Mouse (Mus musculus): ENCODE measurements around the gene Tnfrsf8. TPM values are rescaled to one million over a fixed set of nuclear protein-coding genes. Genes with fewer than 3 reads are reported as not detected.
"Not testable (repeated sequence)": the region's sequence is repeated elsewhere in the genome, so short reads cannot be mapped to it uniquely, and the experiment has no call there.

Gene Tnfrsf8
- 0.07 and 0.24 TPM in 2 replicates for polyA plus RNA-seq (2015; fragmentation: Nextera tagmentation; extraction: Ambion mirVana)

DNA sequence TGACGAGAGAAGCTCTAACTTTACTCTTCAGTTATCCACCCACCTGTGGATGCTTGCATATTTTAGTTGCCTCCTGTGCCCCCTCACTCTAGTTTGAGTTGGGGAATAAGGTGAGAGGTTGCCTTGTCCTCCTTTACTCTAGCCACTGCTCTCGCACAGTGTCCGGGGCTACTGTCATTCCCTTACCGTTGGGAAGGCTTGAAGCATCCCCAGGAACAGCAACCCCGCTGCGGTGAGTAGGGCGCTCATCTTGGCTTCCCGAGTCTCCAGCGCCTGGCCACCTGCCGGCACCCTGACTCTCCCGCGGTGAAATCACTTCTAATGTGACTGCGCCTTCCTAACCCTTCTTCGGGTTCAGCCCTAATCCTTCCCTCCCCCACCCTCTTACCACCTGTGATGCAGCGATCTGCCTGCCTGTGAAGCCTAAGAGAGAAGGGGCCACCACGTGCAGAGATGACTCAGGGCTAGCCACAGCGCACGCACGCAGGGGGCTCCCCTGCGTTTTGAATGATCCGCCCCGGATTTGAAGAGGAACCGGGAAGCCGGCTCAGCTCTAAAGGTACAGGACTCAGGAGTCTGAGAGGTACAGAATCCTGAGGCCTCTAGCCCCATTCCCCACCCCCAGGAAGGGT, at the start of gene Tnfrsf8:
Tnfrsf8 (minus strand) TSS at position 329 of the 632 bp plus-strand sequence.
- ATAC-seq = no peak
- Histone ChIP-seq H3K4me1 (replicated peaks) (no peaks in the 10 kb centered on the region), H3K4me2 (replicated peaks) (no peak within 1 kb of the TSS), H3K9ac (replicated peaks) (no peak within 1 kb of the TSS), H3K4me3 (replicated peaks) (no peak within 1 kb of the TSS), H3K36me3 (no peaks in the 10 kb centered on the region), H3K27me3 (peaks cover 5% of the 10 kb centered on the region; the same call in 1 of the 2 replicates), H3K9me3 (no peaks in the 10 kb centered on the region), H3K27ac (no peak within 1 kb of the TSS)
- WGBS = 3% methylated on average over 24 of the region's 24 CpGs

DNA sequence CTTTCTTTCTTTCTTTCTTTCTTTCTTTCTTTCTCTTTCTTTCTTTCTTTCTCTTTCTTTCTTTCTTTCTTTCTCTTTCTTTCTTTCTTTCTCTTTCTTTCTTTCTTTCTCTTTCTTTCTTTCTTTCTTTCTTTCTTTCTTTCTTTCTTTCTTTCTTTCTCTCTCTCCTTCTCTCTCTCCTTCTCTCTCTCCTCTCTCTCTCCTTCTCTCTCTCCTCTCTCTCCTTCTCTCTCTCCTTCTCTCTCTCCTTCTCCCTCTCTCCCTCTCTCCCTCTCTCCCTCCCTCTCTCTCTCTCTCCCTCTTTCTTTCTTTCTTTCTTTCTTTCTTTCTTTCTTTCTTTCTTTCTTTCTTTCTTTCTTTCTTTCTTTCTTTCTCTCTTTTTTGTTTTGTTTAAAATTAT, 46.7 kb upstream of the Tnfrsf8 start:
- H3K9ac ChIP-seq (replicated peaks); H3K36me3 ChIP-seq; H3K4me3 ChIP-seq (replicated peaks); H3K27ac ChIP-seq; ATAC-seq; H3K4me1 ChIP-seq (replicated peaks); H3K27me3 ChIP-seq; H3K9me3 ChIP-seq; H3K4me2 ChIP-seq (replicated peaks): not testable (repeated sequence)

DNA sequence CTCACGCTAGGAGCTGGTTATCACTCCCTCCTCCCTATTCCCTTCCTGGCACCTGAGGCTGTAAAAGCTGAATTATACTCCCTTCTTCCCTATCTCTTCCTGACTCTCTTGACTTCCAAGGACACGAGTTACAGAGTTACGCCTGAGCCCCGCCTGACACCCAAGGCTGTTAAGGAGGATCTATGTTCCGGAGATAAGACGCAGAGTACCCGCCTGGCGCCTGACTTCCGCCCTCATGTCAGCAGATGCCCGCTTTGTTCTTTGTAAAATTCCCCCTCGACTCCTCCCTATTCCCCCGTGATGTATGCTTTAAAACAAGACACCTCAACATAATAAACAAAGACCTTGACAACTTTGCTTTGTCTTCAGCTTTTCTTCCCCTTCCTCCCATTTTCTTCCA, 46.1 kb upstream of the Tnfrsf8 start:
- H3K9ac ChIP-seq (replicated peaks) = no peak overlapping the region
- no peaks in the 10 kb centered on the region for H3K4me1 ChIP-seq (replicated peaks)
- no peak for ATAC-seq
- H3K4me2 ChIP-seq (replicated peaks) = no peak overlapping the region
- no peaks in the 10 kb centered on the region for H3K36me3 ChIP-seq
- WGBS = 43% methylated on average over 12 of the region's 12 CpGs
- H3K4me3 ChIP-seq (replicated peaks) = no peak overlapping the region
- no peaks in the 10 kb centered on the region for H3K27me3 ChIP-seq
- peaks cover 4% of the 10 kb centered on the region; the same call in 1 of the 2 replicates for H3K9me3 ChIP-seq
- H3K27ac ChIP-seq = no peak overlapping the region

DNA sequence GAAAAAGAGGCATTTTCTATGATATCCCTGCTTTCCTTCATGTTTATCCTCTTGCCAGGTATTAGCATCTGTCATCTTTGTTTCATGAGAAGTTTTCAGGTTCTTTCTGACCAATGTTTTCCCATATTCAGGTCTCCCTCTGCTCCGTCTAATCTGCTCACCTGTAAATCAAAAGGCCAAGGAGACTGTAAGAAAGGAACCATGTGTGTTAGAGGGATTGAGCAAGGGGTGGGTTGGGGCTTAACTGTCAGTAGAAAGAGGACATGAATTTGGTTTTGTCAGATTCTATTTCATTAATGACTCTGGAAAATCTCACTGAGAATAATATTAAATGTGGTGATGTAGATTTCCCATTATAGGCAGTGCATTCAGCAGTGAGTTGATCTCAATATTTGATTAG, 45.6 kb upstream of the Tnfrsf8 start:
- Histone ChIP-seq H3K27ac (no peak overlapping the region), H3K36me3 (no peaks in the 10 kb centered on the region), H3K27me3 (no peaks in the 10 kb centered on the region), H3K9me3 (no peaks in the 10 kb centered on the region; the same call in 1 of the 2 replicates), H3K4me2 (replicated peaks) (no peak overlapping the region), H3K4me3 (replicated peaks) (no peak overlapping the region), H3K4me1 (replicated peaks) (no peaks in the 10 kb centered on the region), H3K9ac (replicated peaks) (no peak overlapping the region)
- no peak for ATAC-seq
- 75% methylated on average over 1 of the region's 1 CpGs for WGBS

DNA sequence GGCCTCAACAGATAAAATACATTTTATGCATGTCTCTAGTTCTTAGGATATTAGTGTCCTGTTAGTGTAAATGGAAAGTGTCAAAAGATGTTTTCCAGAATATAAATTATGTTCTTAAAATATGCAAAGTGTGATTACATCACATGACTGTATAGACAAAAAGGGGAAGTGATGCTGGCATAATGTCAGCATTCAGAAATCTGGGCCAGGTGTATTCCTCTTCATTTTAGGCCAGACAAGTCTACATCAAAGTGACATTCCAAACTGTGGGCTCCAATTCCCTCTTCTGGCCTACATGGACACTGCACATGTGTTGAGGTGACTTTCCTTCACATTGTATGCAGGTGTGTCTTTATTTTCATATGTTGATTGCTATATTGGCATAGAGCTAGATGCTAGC, 41.3 kb upstream of the Tnfrsf8 start:
- no peak for ATAC-seq
- no peaks in the 10 kb centered on the region for H3K4me1 ChIP-seq (replicated peaks)
- no peaks in the 10 kb centered on the region; the same call in 1 of the 2 replicates for H3K9me3 ChIP-seq
- no peak overlapping the region for H3K9ac ChIP-seq (replicated peaks)
- no peak overlapping the region for H3K4me3 ChIP-seq (replicated peaks)
- H3K27ac ChIP-seq = no peak overlapping the region
- H3K4me2 ChIP-seq (replicated peaks) = no peak overlapping the region
- no peaks in the 10 kb centered on the region for H3K27me3 ChIP-seq
- H3K36me3 ChIP-seq = no peaks in the 10 kb centered on the region

DNA sequence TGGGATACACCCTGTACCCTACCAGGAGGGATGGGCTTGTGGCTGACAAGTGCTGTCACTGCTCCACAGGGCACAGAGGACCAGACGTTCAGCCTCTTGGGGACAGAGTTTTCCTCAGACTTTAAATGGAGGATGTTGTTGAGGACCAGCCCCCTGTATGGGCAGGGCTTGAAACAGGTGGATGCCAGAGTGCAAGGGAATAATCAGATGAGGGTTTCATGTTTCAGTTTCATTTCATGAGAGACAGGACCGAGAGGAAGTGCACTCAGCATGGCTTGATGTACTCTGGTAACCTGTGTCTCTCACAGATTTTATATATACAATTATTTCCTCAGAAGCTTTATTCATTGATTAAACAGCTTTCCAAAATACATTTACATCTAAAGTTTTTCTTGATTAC, 38.9 kb upstream of the Tnfrsf8 start:
- Histone ChIP-seq H3K27ac (no peak overlapping the region), H3K4me1 (replicated peaks) (no peaks in the 10 kb centered on the region), H3K9me3 (no peaks in the 10 kb centered on the region; the same call in 1 of the 2 replicates), H3K9ac (replicated peaks) (no peak overlapping the region), H3K36me3 (no peaks in the 10 kb centered on the region), H3K27me3 (no peaks in the 10 kb centered on the region), H3K4me3 (replicated peaks) (no peak overlapping the region), H3K4me2 (replicated peaks) (no peak overlapping the region)
- 61% methylated on average over 2 of the region's 2 CpGs for WGBS
- no peak for ATAC-seq

DNA sequence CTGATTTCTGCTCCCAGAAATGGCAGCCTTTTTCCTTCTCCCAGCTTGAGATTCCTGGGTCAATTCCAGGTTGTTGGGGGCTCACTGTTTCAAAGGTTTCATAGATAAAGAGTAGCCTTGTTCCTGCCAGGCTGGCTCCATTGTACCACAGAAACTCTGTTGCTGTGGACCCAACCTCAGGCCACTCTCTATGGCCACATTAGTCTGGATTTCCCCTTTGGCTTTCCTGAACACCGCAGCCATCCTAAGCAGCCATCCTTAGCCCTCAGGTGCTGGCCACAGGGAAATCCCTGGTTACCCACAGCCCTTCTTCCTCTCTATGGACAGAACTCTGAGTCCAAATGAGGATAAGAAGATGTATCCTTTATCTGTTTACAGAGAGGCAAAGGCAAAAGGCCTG, 30.0 kb upstream of the Tnfrsf8 start:
- H3K27me3 ChIP-seq = no peaks in the 10 kb centered on the region
- H3K9me3 ChIP-seq = no peaks in the 10 kb centered on the region
- no peak overlapping the region for H3K4me2 ChIP-seq (replicated peaks)
- no peaks in the 10 kb centered on the region for H3K4me1 ChIP-seq (replicated peaks)
- H3K9ac ChIP-seq (replicated peaks) = no peak overlapping the region
- H3K36me3 ChIP-seq = no peaks in the 10 kb centered on the region
- no peak for ATAC-seq
- no peak overlapping the region for H3K4me3 ChIP-seq (replicated peaks)
- WGBS = 89% methylated on average over 1 of the region's 1 CpGs
- no peak overlapping the region for H3K27ac ChIP-seq

DNA sequence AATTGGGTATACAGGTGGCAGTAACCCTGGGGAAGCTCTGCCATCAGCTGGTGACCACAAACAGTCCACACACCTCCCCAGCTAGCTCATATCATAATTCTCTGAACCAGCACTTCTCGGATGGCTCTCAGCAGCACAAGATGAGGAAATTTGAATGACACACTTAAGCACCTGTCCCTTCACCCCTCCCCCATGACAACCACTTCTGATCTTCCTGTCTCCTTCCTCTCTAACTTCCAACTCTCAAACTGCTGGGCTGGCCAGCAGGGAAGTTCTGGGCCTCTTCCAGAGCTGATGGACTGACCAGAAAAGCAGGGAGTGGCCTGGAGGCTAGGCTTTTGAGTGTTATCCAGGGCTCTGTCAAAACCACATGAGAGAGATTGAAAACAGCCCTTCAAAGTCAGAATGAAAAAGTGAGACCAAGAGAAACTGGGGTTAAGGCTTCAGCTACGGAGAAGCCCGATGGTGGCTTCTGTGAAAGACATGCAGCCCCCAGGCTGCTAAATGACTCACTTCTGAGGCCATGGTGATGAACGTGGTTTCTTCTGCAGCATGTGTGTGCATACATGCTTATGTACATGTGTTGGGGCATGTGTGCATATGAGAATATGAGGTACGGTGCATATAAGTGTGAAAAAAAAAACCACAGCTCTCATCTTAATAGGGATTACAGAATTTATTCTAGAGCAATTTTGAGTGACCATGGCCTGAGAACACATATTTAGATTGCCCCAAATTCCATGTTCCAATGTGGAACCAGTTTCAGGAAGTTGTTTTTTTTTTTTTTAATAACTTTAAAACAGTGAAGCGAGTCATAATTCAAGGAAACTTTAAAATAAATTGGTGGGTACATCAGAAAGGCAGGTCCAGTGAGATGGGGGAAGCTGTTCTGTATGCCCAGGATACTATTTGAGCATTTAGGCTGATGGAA, 27.2 kb upstream of the Tnfrsf8 start:
- Histone ChIP-seq H3K27me3 (no peaks in the 10 kb centered on the region), H3K9me3 (no peaks in the 10 kb centered on the region), H3K4me2 (replicated peaks) (no peak overlapping the region), H3K36me3 (no peaks in the 10 kb centered on the region), H3K9ac (replicated peaks) (no peak overlapping the region), H3K4me3 (replicated peaks) (no peak overlapping the region), H3K27ac (no peak overlapping the region), H3K4me1 (replicated peaks) (no peaks in the 10 kb centered on the region)
- WGBS = 89% methylated on average over 6 of the region's 6 CpGs
- ATAC-seq = no peak

DNA sequence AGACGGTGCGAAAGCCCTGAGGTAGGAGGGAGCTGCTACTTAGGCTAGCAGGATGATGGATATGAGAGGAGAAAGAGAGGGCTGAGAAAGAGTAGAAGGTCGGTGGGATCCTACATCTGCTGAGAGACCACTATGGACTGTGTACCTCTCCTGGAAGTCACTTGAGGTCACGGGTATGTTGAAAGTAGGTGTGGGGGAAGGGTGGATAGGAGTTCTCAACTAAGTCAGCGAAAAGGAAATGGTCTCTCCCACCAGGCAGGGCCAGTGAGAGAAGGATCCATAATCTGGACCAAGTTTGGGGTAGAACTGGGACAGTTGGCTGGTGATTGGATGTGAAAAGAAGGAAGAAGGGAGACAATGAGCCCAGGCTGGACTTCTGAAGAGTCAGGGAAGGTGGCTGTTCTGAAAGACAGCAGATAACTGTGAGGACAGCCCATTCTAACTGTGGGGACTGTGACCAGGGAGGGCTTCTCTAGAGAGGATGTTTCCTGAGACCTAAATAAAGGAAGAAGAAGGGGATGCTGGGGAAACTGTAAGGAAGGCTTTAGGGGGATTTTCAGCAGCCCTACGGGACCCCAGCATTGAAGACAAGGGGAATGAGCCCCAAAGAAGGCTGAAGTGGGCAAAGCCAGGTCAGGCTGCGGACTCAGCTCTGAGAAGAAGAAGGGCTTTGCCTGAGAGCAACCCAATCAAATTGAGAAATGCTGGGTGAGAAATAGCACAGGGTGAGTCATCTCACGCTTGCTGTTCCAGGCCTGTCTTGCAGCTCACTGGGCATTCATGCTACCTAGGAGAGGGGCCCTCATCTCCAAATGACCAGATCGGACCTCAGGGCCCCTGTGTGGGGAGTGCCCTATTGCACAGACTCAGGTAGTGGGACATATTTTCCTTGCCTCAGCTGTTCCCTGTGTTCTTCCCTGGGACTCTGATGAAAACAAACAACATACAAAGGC, 23.2 kb upstream of the Tnfrsf8 start:
- Histone ChIP-seq H3K27me3 (no peaks in the 10 kb centered on the region), H3K4me3 (replicated peaks) (no peak overlapping the region), H3K36me3 (no peaks in the 10 kb centered on the region), H3K9me3 (no peaks in the 10 kb centered on the region), H3K27ac (no peak overlapping the region), H3K4me2 (replicated peaks) (no peak overlapping the region), H3K4me1 (replicated peaks) (no peaks in the 10 kb centered on the region), H3K9ac (replicated peaks) (no peak overlapping the region)
- WGBS = 77% methylated on average over 9 of the region's 9 CpGs
- no peak for ATAC-seq

DNA sequence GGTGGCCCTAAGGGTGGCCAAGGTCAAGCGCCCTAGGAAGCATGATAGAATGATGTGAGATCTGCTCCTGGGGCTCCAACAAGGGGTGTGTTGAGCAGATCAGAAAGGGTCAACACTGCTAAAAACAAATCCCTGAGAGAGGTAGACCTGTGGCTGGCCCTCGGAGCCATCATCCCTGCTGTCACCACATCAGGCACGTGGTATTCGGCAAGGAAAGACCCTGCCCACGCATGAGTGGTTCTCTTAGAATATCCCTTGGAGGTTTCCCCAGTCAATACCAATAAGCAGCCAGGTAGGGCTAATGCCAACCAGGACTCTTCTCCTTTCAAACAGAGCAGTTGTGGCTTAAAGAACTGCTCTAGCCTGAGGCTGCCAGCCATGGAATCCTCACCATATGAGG, 21.6 kb upstream of the Tnfrsf8 start:
- Histone ChIP-seq H3K27me3 (no peaks in the 10 kb centered on the region), H3K4me2 (replicated peaks) (no peak overlapping the region), H3K9me3 (no peaks in the 10 kb centered on the region), H3K27ac (no peak overlapping the region), H3K36me3 (no peaks in the 10 kb centered on the region), H3K9ac (replicated peaks) (no peak overlapping the region), H3K4me1 (replicated peaks) (no peaks in the 10 kb centered on the region), H3K4me3 (replicated peaks) (no peak overlapping the region)
- 86% methylated on average over 5 of the region's 5 CpGs for WGBS
- no peak for ATAC-seq

DNA sequence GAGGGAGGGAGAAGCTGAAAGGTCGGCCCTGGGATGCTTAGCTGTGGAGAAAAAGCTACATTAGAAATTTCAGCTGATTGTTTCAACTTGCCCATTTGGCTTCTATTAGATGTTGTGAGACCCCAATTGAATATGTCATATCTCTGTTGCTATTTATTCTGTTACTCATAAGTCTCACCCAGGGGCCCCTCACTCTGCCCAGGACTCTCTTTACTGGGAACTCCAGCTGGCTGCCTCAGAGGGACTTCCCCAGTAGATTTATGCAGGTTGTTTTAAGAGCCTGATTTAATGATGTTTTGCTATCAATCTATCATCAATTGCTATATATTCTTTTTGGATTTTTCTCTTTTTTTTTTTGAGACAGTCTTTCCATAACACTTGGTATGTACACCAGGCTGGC, 21.1 kb upstream of the Tnfrsf8 start:
- H3K4me2 ChIP-seq (replicated peaks) = no peak overlapping the region
- no peaks in the 10 kb centered on the region for H3K4me1 ChIP-seq (replicated peaks)
- no peaks in the 10 kb centered on the region for H3K9me3 ChIP-seq
- no peak overlapping the region for H3K4me3 ChIP-seq (replicated peaks)
- H3K9ac ChIP-seq (replicated peaks) = no peak overlapping the region
- no peak for ATAC-seq
- WGBS = 75% methylated on average over 1 of the region's 1 CpGs
- no peaks in the 10 kb centered on the region for H3K36me3 ChIP-seq
- no peaks in the 10 kb centered on the region for H3K27me3 ChIP-seq
- H3K27ac ChIP-seq = no peak overlapping the region

DNA sequence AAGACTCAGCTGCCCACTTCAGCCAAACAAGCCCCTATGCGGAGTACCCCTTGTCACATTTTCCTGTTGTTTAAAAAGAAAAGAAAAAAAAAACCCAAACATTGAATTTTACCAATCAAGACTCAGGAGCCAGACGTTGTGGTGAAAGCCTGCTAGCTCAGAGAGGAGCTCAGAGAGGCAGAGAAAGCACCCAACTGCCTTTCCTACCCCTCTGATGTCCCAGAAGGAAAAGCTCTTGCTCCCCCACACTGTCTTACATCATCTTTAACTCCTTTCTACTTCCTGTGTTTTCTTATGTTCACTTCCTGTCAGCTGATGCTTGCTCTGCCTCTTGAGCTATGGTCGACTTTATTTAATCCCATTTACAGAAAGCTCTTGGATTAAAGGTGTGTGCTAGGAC, 8.7 kb upstream of the Tnfrsf8 start:
- no peaks in the 10 kb centered on the region for H3K27me3 ChIP-seq
- H3K4me2 ChIP-seq (replicated peaks) = no peak overlapping the region
- no peak overlapping the region for H3K4me3 ChIP-seq (replicated peaks)
- H3K4me1 ChIP-seq (replicated peaks) = no peaks in the 10 kb centered on the region
- no peak for ATAC-seq
- H3K9me3 ChIP-seq = no peaks in the 10 kb centered on the region
- no peaks in the 10 kb centered on the region for H3K36me3 ChIP-seq
- no peak overlapping the region for H3K9ac ChIP-seq (replicated peaks)
- 76% methylated on average over 3 of the region's 3 CpGs for WGBS
- no peak overlapping the region for H3K27ac ChIP-seq
